Comparison of ENCODE assay signal across 26 mouse cellular contexts in genomic region chr12:8312266-8312665, GRCm38 (mm10). TPM values are rescaled to one million over a fixed set of nuclear protein-coding genes. Genes with fewer than 3 reads are reported as not detected.
"Had no signal": no experiment of that assay in that cellular context is flagged by ENCODE, and none has a peak within 500 bp of the region (broad histone marks: within the 10 kb centered on the region; RNA-seq: fewer than 3 reads in every experiment).

No protein-coding gene starts in this region.

- DNase-seq: cerebellum, adult 9-11 months; cerebellum, postnatal 10 days; cerebellum, postnatal 14 days; cerebellum, postnatal 25 days; cerebellum, postnatal 36 days; embryo, embryonic 11 days; forebrain, postnatal 0 days; gastrocnemius, adult 2 months; gastrocnemius, postnatal 10 days; gastrocnemius, postnatal 14 days; gastrocnemius, postnatal 25 days; gastrocnemius, postnatal 36 days; heart, adult 11 months; heart, adult 18-20 months; heart, adult 2 months had no signal

RNA-seq across cellular contexts. Expression of gene Gdf7, which starts 10.5 kb away (rescaled TPM):
- total RNA-seq: common myeloid progenitor, adult 5-6 weeks; gastrocnemius, adult 18-20 months; gastrocnemius, adult 2 months; gastrocnemius, adult 8-10 months; gastrocnemius, postnatal 10 days; gastrocnemius, postnatal 14 days; gastrocnemius, postnatal 25 days; gastrocnemius, postnatal 36 days; gastrocnemius, postnatal 4 days; granulocyte monocyte progenitor cell, adult 5-6 weeks had no signal
- polyA plus RNA-seq: erythroblast, embryonic 14.5 days; forebrain, embryonic 10.5 days; forebrain, embryonic 11.5 days; forebrain, embryonic 13.5 days; forebrain, embryonic 14.5 days; forebrain, embryonic 16.5 days had no signal
